Mouse (Mus musculus) cerebellum, postnatal 36 days (tissue): ENCODE results near the gene Camk2n1.
A peak's percentile ranks its signal among the peaks of the same experiment; 100 is the strongest.

ENCODE experiments used
- DNase-seq, 2 experiments: peaks; one replicate each; pipeline ENCODE4 v3.0.0; 2021 to 2022; ENCODE audit warnings: mixed read lengths in 2 of 2

Camk2n1 gene

GRCm38 (mm10) chr4:138465446-138465845, 11.3 kb downstream of the Camk2n1 start:
- DNase-seq = no peak

GRCm38 (mm10) chr4:138466690-138467089, 12.6 kb downstream of the Camk2n1 start:
- DNase-seq = no peak

GRCm38 (mm10) chr4:138467451-138467850, 13.3 kb downstream of the Camk2n1 start:
- DNase-seq = no peak

GRCm38 (mm10) chr4:138469080-138469479, 15.0 kb downstream of the Camk2n1 start:
- no peak for DNase-seq

GRCm38 (mm10) chr4:138471241-138471640, 17.1 kb downstream of the Camk2n1 start:
- DNase-seq = peak; percentile 27 to 39

- DNase-seq = no peak
These were observed 25.5 kb downstream of the Camk2n1 start for GRCm38 (mm10) chr4:138479595-138479994.

- no peak for DNase-seq
These were observed 26.8 kb downstream of the Camk2n1 start for GRCm38 (mm10) chr4:138480962-138481361.

- no peak for DNase-seq
These were observed 28.6 kb downstream of the Camk2n1 start for GRCm38 (mm10) chr4:138482721-138483120.

GRCm38 (mm10) chr4:138488241-138488640, 34.1 kb downstream of the Camk2n1 start:
- peak in 1 of 2 experiments; percentile 46 for DNase-seq

GRCm38 (mm10) chr4:138491088-138491487, 37.0 kb downstream of the Camk2n1 start:
- no peak for DNase-seq

- peak; percentile 43 to 50 for DNase-seq
These were observed 39.3 kb downstream of the Camk2n1 start for GRCm38 (mm10) chr4:138493161-138494001.

- no peak for DNase-seq
These were observed 40.8 kb downstream of the Camk2n1 start for GRCm38 (mm10) chr4:138494905-138495304.

GRCm38 (mm10) chr4:138495775-138496174, 41.7 kb downstream of the Camk2n1 start:
- no peak for DNase-seq

- no peak for DNase-seq
These were observed 42.8 kb downstream of the Camk2n1 start for GRCm38 (mm10) chr4:138496746-138497520.

GRCm38 (mm10) chr4:138499856-138500645, 45.9 kb downstream of the Camk2n1 start:
- DNase-seq = no peak

GRCm38 (mm10) chr4:138501048-138501447, 46.9 kb downstream of the Camk2n1 start:
- DNase-seq = no peak

- DNase-seq = no peak
These were observed 50.6 kb downstream of the Camk2n1 start for GRCm38 (mm10) chr4:138504632-138505101.

GRCm38 (mm10) chr4:138505171-138505870, 51.2 kb downstream of the Camk2n1 start:
- DNase-seq = peak; percentile 25 to 31

GRCm38 (mm10) chr4:138507903-138508302, 53.8 kb downstream of the Camk2n1 start:
- no peak for DNase-seq
